Mouse (Mus musculus): ENCODE measurements around the gene Mmel1. TPM values are rescaled to one million over a fixed set of nuclear protein-coding genes. Genes with fewer than 3 reads are reported as not detected.
A peak's percentile ranks its signal among the peaks of the same experiment; 100 is the strongest.

Mmel1 gene
- total RNA-seq (2021) (not detected), polyA plus RNA-seq (2012; rRNA removed) (0.16 TPM in 1 of 2 replicates, not detected in the other)
- long read RNA-seq, partial matches to known transcripts: 0 of 1 reads
- long read RNA-seq, other reads (novel, unspliced or antisense): 1 of 1 reads

DNA sequence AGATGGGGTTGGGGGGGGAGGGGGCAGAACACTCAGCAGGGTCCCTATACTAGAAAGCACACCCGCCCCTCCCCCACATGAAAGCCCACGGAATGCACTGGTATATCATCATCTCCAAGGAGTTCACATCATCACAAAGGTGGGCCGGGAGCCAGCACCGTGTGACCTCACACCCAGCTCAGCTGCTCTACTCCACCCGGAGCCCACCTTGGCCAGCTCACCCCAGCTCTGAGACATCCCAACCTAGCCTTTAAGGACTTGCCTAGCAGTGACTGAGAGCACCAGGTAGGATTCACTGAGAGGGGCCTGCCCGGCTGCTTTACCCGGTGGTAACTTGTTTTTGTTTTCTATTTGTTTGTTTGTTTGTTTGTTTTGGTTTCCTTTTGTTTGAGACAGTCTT is at the start of gene Mmel1:
Gene Mmel1 (plus strand): TSS at position 146 of the 400 bp plus-strand sequence.
- intact Hi-C loops (cut with DNase I): no loop called here
- TF ChIP-seq EP300 (IDR thresholded peaks at IDR 0.05; ENCODE audit: insufficient read depth, low read depth, low read length) (no peak), POLR2A (IDR thresholded peaks at IDR 0.05; ENCODE audit: insufficient read depth, low read depth, low read length) (no peak), CTCF (IDR thresholded peaks at IDR 0.05) (no peak)

DNA sequence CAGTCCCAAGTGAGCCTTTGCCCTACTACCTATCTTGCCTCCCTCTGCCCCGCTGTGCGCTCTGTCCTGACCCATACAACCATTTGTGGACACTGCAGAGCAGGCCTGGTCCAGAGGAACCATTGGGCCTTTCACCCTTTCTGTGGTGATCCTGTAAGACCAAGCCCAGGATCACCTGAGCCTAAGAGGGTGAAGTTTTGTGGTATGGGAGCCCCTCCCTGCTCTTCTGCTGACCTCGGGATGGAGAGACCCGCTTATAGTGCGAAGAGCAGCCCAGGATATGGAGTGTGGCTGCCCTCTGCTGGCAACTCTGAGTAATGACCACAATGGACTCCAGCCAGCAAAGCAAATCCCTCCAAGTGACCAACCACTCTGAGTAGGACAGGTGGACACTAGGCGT is 43.7 kb upstream of the Mmel1 start:
- no peak overlapping the region for H3K9ac ChIP-seq (ENCODE audit: low read depth, low read length)
- H3K4me1 ChIP-seq (ENCODE audit: control insufficient read depth, insufficient read depth, low read length): peaks cover 5% of the 10 kb centered on the region
- no peaks in the 10 kb centered on the region for H3K36me3 ChIP-seq (ENCODE audit: control insufficient read depth, insufficient read depth, low read length)
- intact Hi-C loops (cut with DNase I): loop anchor here (2.0 to 10.0 kb wide), 3 partner anchors 77 to 661 kb away; partner anchors contain the start of gene Tprgl
- no peaks in the 10 kb centered on the region for H3K27me3 ChIP-seq (ENCODE audit: control insufficient read depth, insufficient read depth, low read length)
- peak; percentile 93 for TF ChIP-seq CTCF (IDR thresholded peaks at IDR 0.05)
- TF ChIP-seq EP300 (IDR thresholded peaks at IDR 0.05; ENCODE audit: insufficient read depth, low read depth, low read length): 0 out of 2 replicates have a peak, but pooled peaks have one; percentile 37
- no peak for TF ChIP-seq POLR2A (IDR thresholded peaks at IDR 0.05; ENCODE audit: insufficient read depth, low read depth, low read length)
- H3K27ac ChIP-seq: peak overlapping the region; percentile 82
- 29% methylated on average over 6 of the region's 6 CpGs for WGBS
- no peak overlapping the region for H3K4me3 ChIP-seq
- no peaks in the 10 kb centered on the region for H3K79me2 ChIP-seq (replicated peaks; ENCODE audit: control insufficient read depth, insufficient read depth, low read length)
- peak; percentile 65 to 68 for DNase-seq

More for the DNA sequence above, at the start of gene Mmel1:
- Histone ChIP-seq H3K36me3 (ENCODE audit: control insufficient read depth, insufficient read depth, low read length) (no peaks in the 10 kb centered on the region), H3K27ac (no peak within 1 kb of the TSS), H3K4me1 (ENCODE audit: control insufficient read depth, insufficient read depth, low read length) (no peaks in the 10 kb centered on the region), H3K79me2 (replicated peaks; ENCODE audit: control insufficient read depth, insufficient read depth, low read length) (no peaks in the 10 kb centered on the region), H3K9ac (ENCODE audit: low read depth, low read length) (no peak within 1 kb of the TSS), H3K4me3 (no peak within 1 kb of the TSS), H3K27me3 (ENCODE audit: control insufficient read depth, insufficient read depth, low read length) (no peaks in the 10 kb centered on the region)
- no peak for DNase-seq
- 82% methylated on average over 7 of the region's 7 CpGs for WGBS

GRCm38 (mm10) chr4:154826224-154826623 is 43.2 kb upstream of the Mmel1 start:
- no peak for DNase-seq
- Histone ChIP-seq H3K27ac (peak overlapping the region; percentile 82), H3K27me3 (ENCODE audit: control insufficient read depth, insufficient read depth, low read length) (no peaks in the 10 kb centered on the region), H3K4me1 (ENCODE audit: control insufficient read depth, insufficient read depth, low read length) (peaks cover 5% of the 10 kb centered on the region), H3K79me2 (replicated peaks; ENCODE audit: control insufficient read depth, insufficient read depth, low read length) (no peaks in the 10 kb centered on the region), H3K4me3 (no peak overlapping the region), H3K9ac (ENCODE audit: low read depth, low read length) (no peak overlapping the region), H3K36me3 (ENCODE audit: control insufficient read depth, insufficient read depth, low read length) (no peaks in the 10 kb centered on the region)
- 47% methylated on average over 7 of the region's 7 CpGs for WGBS
- intact Hi-C loops (cut with DNase I): loop anchor here (10.0 kb wide), 1 partner anchor 661 kb away; the partner anchor contains the start of gene Tprgl
- TF ChIP-seq POLR2A (IDR thresholded peaks at IDR 0.05; ENCODE audit: insufficient read depth, low read depth, low read length) (no peak), EP300 (IDR thresholded peaks at IDR 0.05; ENCODE audit: insufficient read depth, low read depth, low read length) (no peak), CTCF (IDR thresholded peaks at IDR 0.05) (no peak)

- H3K4me3 ChIP-seq: no peak overlapping the region
- peak; percentile 45 to 72 for DNase-seq
- no peak overlapping the region for H3K9ac ChIP-seq (ENCODE audit: low read depth, low read length)
- H3K4me1 ChIP-seq (ENCODE audit: control insufficient read depth, insufficient read depth, low read length): peaks cover 5% of the 10 kb centered on the region
- no peak for TF ChIP-seq POLR2A (IDR thresholded peaks at IDR 0.05; ENCODE audit: insufficient read depth, low read depth, low read length)
- peak; percentile 80; the same call in 1 of the 2 replicates for TF ChIP-seq EP300 (IDR thresholded peaks at IDR 0.05; ENCODE audit: insufficient read depth, low read depth, low read length)
- WGBS: 57% methylated on average over 7 of the region's 7 CpGs
- H3K27ac ChIP-seq: peak overlapping the region; percentile 82
- no peaks in the 10 kb centered on the region for H3K36me3 ChIP-seq (ENCODE audit: control insufficient read depth, insufficient read depth, low read length)
- intact Hi-C loops (cut with DNase I): loop anchor here (10.0 kb wide), 1 partner anchor 662 kb away; the partner anchor contains the start of gene Tprgl
- H3K79me2 ChIP-seq (replicated peaks; ENCODE audit: control insufficient read depth, insufficient read depth, low read length): no peaks in the 10 kb centered on the region
- H3K27me3 ChIP-seq (ENCODE audit: control insufficient read depth, insufficient read depth, low read length): no peaks in the 10 kb centered on the region
Observed at GRCm38 (mm10) chr4:154827181-154827580, 42.2 kb upstream of the Mmel1 start.

GRCm38 (mm10) chr4:154827861-154828610 is 41.3 kb upstream of the Mmel1 start:
- peak; percentile 26 to 32 for DNase-seq
- H3K27ac ChIP-seq: peak overlapping the region; percentile 82
- no peaks in the 10 kb centered on the region for H3K27me3 ChIP-seq (ENCODE audit: control insufficient read depth, insufficient read depth, low read length)
- H3K9ac ChIP-seq (ENCODE audit: low read depth, low read length): 0 out of 2 replicates have a peak overlapping the region, but pooled peaks have one; percentile 16
- TF ChIP-seq CTCF (IDR thresholded peaks at IDR 0.05): no peak
- TF ChIP-seq EP300 (IDR thresholded peaks at IDR 0.05; ENCODE audit: insufficient read depth, low read depth, low read length): 0 out of 2 replicates have a peak, but pooled peaks have one; percentile 44
- intact Hi-C loops (cut with DNase I): loop anchor here (10.0 kb wide), 1 partner anchor 663 kb away; the partner anchor contains the start of gene Tprgl
- 45% methylated on average over 10 of the region's 10 CpGs for WGBS
- H3K4me1 ChIP-seq (ENCODE audit: control insufficient read depth, insufficient read depth, low read length): peaks cover 5% of the 10 kb centered on the region
- no peaks in the 10 kb centered on the region for H3K79me2 ChIP-seq (replicated peaks; ENCODE audit: control insufficient read depth, insufficient read depth, low read length)
- H3K4me3 ChIP-seq: no peak overlapping the region
- H3K36me3 ChIP-seq (ENCODE audit: control insufficient read depth, insufficient read depth, low read length): no peaks in the 10 kb centered on the region

Measured in heart, adult 2 months (tissue).